In the genomic region with DNA sequence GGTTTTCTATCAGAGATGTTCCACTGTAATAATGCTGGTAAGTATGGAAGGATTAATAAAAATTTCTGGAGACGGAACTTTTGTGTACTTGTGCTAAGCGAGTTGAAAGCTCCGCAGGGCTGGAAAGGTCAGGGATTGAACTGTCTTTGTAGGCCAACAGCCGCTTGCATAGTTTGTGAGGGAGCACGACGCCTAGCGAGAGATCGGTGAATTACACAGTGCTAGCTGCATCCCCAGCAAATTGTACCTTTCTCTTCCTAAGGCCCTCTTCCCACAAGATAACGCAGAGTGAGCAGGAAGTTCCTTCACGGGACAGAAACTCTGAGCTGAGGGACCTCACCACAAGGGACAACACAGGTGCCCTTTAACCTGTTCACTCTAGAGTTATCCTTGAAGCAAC, we compare ENCODE assay signal across 8 mouse cellular contexts. TPM values are rescaled to one million over a fixed set of nuclear protein-coding genes. Genes with fewer than 3 reads are reported as not detected.
DNase-seq lines count a peak whose midpoint lies in the region; ATAC-seq and TF ChIP-seq lines count a peak whose summit lies in the region.

No protein-coding gene starts in this region.

- ATAC-seq in forebrain, embryonic 16.5 days = 0 out of 2 replicates have a peak, but pooled peaks have one; percentile 15
- ATAC-seq in lung, embryonic 15.5 days (ENCODE audit: borderline replicate concordance, extremely low read depth, low FRiP score, low TSS enrichment) = peak; percentile 51; the same call in 1 of the 2 replicates

- peak overlapping the region; percentile 79 to 88 for H3K4me3 ChIP-seq in ES-E14 (ENCODE audit: insufficient read depth in 1 of 2, low read depth in 1 of 2, low read length in 2 of 2, poor library complexity in 1 of 2, severe bottlenecking in 1 of 2)
- peak overlapping the region; percentile 67 for H3K4me3 ChIP-seq in forebrain, embryonic 16.5 days (replicated peaks; ENCODE audit: low read length)
- H3K4me3 ChIP-seq in lung, embryonic 15.5 days = peak overlapping the region; percentile 72

- H3K27ac ChIP-seq in ES-E14 (ENCODE audit: insufficient read depth, low read depth, low read length, poor library complexity, severe bottlenecking) = no peak overlapping the region
- H3K27ac ChIP-seq in forebrain, embryonic 16.5 days (ENCODE audit: low read length) = no peak overlapping the region
- H3K27ac ChIP-seq in lung, embryonic 15.5 days = no peak overlapping the region

- no peaks in the 10 kb centered on the region for H3K36me3 ChIP-seq in ES-E14 (ENCODE audit: control insufficient read depth, insufficient read depth, low read length, poor library complexity, severe bottlenecking)
- H3K36me3 ChIP-seq in forebrain, embryonic 16.5 days (ENCODE audit: control insufficient read depth, insufficient read depth) = peaks cover 9% of the 10 kb centered on the region
- H3K36me3 ChIP-seq in lung, embryonic 15.5 days = peaks cover 15% of the 10 kb centered on the region

- peak overlapping the region; percentile 72 for H3K4me2 ChIP-seq in forebrain, embryonic 16.5 days (ENCODE audit: low read length)
- H3K4me2 ChIP-seq in lung, embryonic 15.5 days = peak overlapping the region; percentile 85

- in situ Hi-C loops in ES-E14 (cut with MboI; ENCODE audit: low sequenced_read_pairs in 2 of 2, unreplicated experiment in 2 of 2) = no loop called here

- under 1% methylated on average over 10 of the region's 10 CpGs for WGBS in forebrain, embryonic 16.5 days
- WGBS in lung, embryonic 15.5 days = 1% methylated on average over 10 of the region's 10 CpGs

- DNase-seq in ES-E14 (ENCODE audit: low read depth, low spot score) = peak; percentile 94
- DNase-seq in cerebellum, adult 18-20 months = peak; percentile 87 to 90
- DNase-seq in heart, postnatal 4 days = peak; percentile 91
- peak; percentile 56 to 86 for DNase-seq in layer of hippocampus, adult 8-10 months (ENCODE audit: low spot score in 2 of 2)
- DNase-seq in ovary, adult 18-20 months (ENCODE audit: low spot score) = peak; percentile 55
- DNase-seq in thymus, postnatal 0 days (ENCODE audit: low spot score) = peak; percentile 85

- no peak overlapping the region for H3K9ac ChIP-seq in ES-E14 (ENCODE audit: insufficient read depth, low read depth, low read length, poor library complexity, severe bottlenecking)
- no peak overlapping the region; the same call in 1 of the 2 replicates for H3K9ac ChIP-seq in forebrain, embryonic 16.5 days (replicated peaks; ENCODE audit: low read depth, low read length)
- H3K9ac ChIP-seq in lung, embryonic 15.5 days = peak overlapping the region; percentile 67; the same call in 1 of the 2 replicates

- no peaks in the 10 kb centered on the region for H3K4me1 ChIP-seq in ES-E14 (ENCODE audit: control insufficient read depth in 2 of 2, insufficient read depth in 2 of 2, low read length in 2 of 2, poor library complexity in 1 of 2)
- peaks cover 7% of the 10 kb centered on the region; the same call in 1 of the 2 replicates for H3K4me1 ChIP-seq in forebrain, embryonic 16.5 days (replicated peaks; ENCODE audit: control insufficient read depth, insufficient read depth, low read length)
- H3K4me1 ChIP-seq in lung, embryonic 15.5 days = peaks cover 9% of the 10 kb centered on the region

- H3K9me3 ChIP-seq in ES-E14 (ENCODE audit: control insufficient read depth, insufficient read depth, low read depth, low read length) = no peaks in the 10 kb centered on the region
- H3K9me3 ChIP-seq in forebrain, embryonic 16.5 days (ENCODE audit: control insufficient read depth, low read length) = no peaks in the 10 kb centered on the region
- H3K9me3 ChIP-seq in lung, embryonic 15.5 days = no peaks in the 10 kb centered on the region

- no peaks in the 10 kb centered on the region for H3K27me3 ChIP-seq in forebrain, embryonic 16.5 days (replicated peaks; ENCODE audit: control insufficient read depth, insufficient read depth, low read length)
- no peaks in the 10 kb centered on the region for H3K27me3 ChIP-seq in lung, embryonic 15.5 days

TF ChIP-seq in ES-E14, 5 proteins besides CTCF, POLR2A, EP300 and RAD21:
- TF ChIP-seq ZNF384 (IDR thresholded peaks at IDR 0.05; ENCODE audit: low read depth, low read length) (no peak), MAFK (IDR thresholded peaks at IDR 0.05; ENCODE audit: insufficient read depth, low read depth, low read length) (no peak), ZC3H11A (IDR thresholded peaks at IDR 0.05; ENCODE audit: borderline replicate concordance, low read depth, low read length) (no peak; the same call in 1 of the 2 replicates), HCFC1 (IDR thresholded peaks at IDR 0.05; ENCODE audit: borderline replicate concordance, insufficient read depth, low read length) (no peak), CHD2 (IDR thresholded peaks at IDR 0.05; ENCODE audit: low read depth, low read length) (no peak)

RNA-seq across cellular contexts. Expression of gene Phospho2, which starts 0.9 kb away (rescaled TPM):
- 8.0 and 9.6 TPM in 2 replicates for total RNA-seq in ES-E14 (2012; rRNA removed)
- 35.7 and 40.5 TPM in 2 replicates for polyA plus RNA-seq in forebrain, embryonic 16.5 days (2015; fragmentation: Nextera tagmentation; extraction: Ambion mirVana)
- total RNA-seq in heart, postnatal 4 days (2021) = 10 to 100 TPM; 12.2 to 15.3 TPM
- 10 to 100 TPM; 17.7 to 25.1 (median 22.9) TPM for total RNA-seq in layer of hippocampus, adult 8-10 months (2022)
- 19.2 and 19.4 TPM in 2 replicates for polyA plus RNA-seq in lung, embryonic 15.5 days (2015; fragmentation: Nextera tagmentation; extraction: Ambion mirVana)
- polyA plus RNA-seq in thymus, postnatal 0 days (2015; fragmentation: Nextera tagmentation; extraction: Ambion mirVana) = 36.2 and 38.6 TPM in 2 replicates

RNA-seq across cellular contexts. Expression of gene Ccdc173, which starts 0.9 kb away (rescaled TPM):
- 0.98 and 1.1 TPM in 2 replicates for total RNA-seq in ES-E14 (2012; rRNA removed)
- polyA plus RNA-seq in forebrain, embryonic 16.5 days (2015; fragmentation: Nextera tagmentation; extraction: Ambion mirVana) = 1.9 and 2.5 TPM in 2 replicates
- under 1 TPM; 0.43 to 0.99 TPM for total RNA-seq in heart, postnatal 4 days (2021)
- total RNA-seq in layer of hippocampus, adult 8-10 months (2022) = 1 to 10 TPM; 2.2 to 3.3 (median 2.6) TPM
- 2.6 and 3.2 TPM in 2 replicates for polyA plus RNA-seq in lung, embryonic 15.5 days (2015; fragmentation: Nextera tagmentation; extraction: Ambion mirVana)
- 2.0 TPM in 2 replicates for polyA plus RNA-seq in thymus, postnatal 0 days (2015; fragmentation: Nextera tagmentation; extraction: Ambion mirVana)

RNA-seq across cellular contexts. Expression of gene Klhl23, which starts 31.5 kb away (rescaled TPM):
- 2.7 and 5.0 TPM in 2 replicates for total RNA-seq in ES-E14 (2012; rRNA removed)
- 71.7 and 81.2 TPM in 2 replicates for polyA plus RNA-seq in forebrain, embryonic 16.5 days (2015; fragmentation: Nextera tagmentation; extraction: Ambion mirVana)
- 10 to 100 TPM; 56.7 to 62.7 TPM for total RNA-seq in heart, postnatal 4 days (2021)
- total RNA-seq in layer of hippocampus, adult 8-10 months (2022) = 10 to 100 TPM; 32.7 to 45.3 (median 36.6) TPM
- 36.4 and 38.6 TPM in 2 replicates for polyA plus RNA-seq in lung, embryonic 15.5 days (2015; fragmentation: Nextera tagmentation; extraction: Ambion mirVana)
- polyA plus RNA-seq in thymus, postnatal 0 days (2015; fragmentation: Nextera tagmentation; extraction: Ambion mirVana) = 7.4 and 11.0 TPM in 2 replicates
